Mouse (Mus musculus): ENCODE data around the gene Hspb11.
A peak's percentile ranks its signal among the peaks of the same experiment; 100 is the strongest.

Hspb11 gene

DNA sequence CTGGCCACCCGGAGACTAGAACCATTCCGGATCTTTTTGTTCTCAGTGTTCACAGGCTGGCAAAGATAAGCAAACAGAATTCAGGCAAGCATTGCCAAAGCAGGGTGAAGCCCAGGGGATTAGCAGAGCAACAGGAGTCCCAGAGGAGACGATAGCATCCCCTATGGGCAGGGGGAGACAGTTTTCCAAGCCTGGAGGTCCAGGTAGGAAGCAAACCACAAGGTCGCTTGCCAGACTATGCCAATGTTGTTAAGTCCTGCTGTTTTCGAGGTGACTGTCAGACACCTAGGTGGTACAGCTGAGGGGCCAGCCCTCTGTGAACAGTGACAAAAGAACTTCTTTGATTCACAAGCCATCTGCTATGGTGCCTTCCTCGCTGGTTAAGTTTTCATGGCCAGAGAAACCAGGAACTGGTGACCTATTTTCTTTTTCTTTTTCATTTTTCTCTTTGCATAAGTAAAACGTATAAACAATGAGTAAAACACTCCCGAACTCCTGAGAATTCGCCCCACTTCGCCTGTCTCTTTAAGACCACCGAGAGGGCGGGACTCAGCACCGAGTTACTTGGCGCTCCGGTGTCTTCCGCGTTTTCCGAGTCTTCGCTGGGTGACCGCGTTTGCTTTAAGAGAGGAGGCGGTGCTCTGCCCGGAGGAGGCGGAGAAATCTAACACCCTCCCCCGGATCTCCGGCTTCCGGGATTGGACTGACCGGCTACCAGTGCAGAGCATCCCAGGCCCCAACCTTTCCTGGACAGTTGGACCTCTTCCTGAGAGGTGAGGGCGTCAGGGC, 60.5 kb downstream of the Hspb11 start, which contains the start of gene Yipf1:
Yipf1 (plus strand) TSS at position 674 of the 789 bp plus-strand sequence.
- peak; percentile 93 for DNase-seq (ENCODE audit: low spot score)

- DNase-seq (ENCODE audit: low spot score) = no peak
These were observed 61.0 kb downstream of the Hspb11 start for GRCm38 (mm10) chr4:107314479-107314805.

GRCm38 (mm10) chr4:107318646-107319045, 65.3 kb downstream of the Hspb11 start:
- DNase-seq (ENCODE audit: low spot score) = no peak

DNA sequence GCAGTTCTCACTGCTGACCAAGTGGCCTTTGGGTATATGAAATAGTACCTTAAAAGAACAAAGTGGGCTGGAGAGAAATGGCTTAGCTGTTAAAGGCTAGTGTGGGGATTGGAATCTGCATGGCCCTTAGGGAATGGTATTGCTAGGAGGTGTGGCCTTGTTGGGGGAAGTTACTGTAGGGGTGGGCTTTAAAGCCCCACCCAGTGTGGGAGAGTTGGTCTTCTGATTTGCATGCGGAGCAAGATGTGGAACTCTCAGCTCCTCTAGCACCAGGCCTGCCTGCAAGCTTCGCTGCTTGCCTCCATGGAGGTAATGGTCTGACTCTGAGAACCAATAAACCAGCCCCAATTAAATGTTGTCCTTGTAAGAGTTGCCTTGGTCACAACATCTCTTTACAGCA, 67.6 kb downstream of the Hspb11 start:
- DNase-seq (ENCODE audit: low spot score) = no peak

GRCm38 (mm10) chr4:107323113-107323512, 69.7 kb downstream of the Hspb11 start:
- no peak for DNase-seq (ENCODE audit: low spot score)

GRCm38 (mm10) chr4:107328530-107328929, 75.1 kb downstream of the Hspb11 start:
- no peak for DNase-seq (ENCODE audit: low spot score)

Data from embryo, embryonic 10 days (tissue).